Mouse (Mus musculus): Measurements from ENCODE around the gene Pex14.

DNA sequence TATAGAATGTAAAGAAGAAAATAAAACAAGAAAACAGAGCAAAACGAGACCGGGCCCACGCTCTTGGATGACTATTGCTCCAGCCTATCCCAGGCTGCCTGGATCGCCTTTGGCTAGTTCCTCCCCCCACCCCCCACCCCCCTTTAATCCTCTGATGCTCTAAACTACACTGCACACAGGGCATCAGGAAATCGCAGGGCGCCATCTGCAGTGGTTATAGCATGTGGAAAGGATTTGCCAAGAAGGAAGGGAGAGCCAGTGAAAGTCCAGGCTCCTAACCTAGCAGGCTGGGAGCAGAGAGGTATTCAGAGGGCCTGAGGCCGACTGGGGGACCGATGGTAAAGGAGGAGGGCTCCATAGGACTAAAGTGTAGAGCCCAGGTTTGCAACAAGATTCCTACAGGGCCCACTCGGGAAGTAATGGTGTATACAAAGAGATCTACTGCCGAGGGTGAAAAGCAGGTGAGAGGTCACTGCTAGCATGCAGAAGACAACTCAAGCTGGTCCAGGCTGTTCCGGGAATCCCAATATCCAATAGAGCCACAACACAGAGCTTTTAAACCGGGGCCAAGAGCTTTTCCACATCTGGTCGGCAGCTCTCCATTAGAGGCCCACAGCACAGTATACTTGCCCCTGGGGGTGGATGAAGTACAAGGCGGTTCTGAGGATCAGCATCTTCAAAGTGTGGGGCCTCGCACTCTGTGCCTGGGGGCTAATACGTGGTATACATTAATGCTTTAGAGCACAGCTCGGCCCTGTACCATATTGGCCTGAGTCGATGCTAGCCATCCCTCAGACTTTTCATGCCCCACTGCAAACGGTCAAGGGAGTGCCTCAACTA, 114.8 kb downstream of the Pex14 start:
- TF ChIP-seq CTCF (conservative IDR thresholded peaks at IDR 0.05; ENCODE audit: low read length): no peak
- TF ChIP-seq NANOG (IDR thresholded peaks at IDR 0.05; ENCODE audit: borderline replicate concordance, low read length): no peak
- TF ChIP-seq POU5F1 (IDR thresholded peaks at IDR 0.05; ENCODE audit: borderline replicate concordance, low read length): no peak
